Comparison of ENCODE assay signal across 9 mouse cellular contexts in the genomic region with DNA sequence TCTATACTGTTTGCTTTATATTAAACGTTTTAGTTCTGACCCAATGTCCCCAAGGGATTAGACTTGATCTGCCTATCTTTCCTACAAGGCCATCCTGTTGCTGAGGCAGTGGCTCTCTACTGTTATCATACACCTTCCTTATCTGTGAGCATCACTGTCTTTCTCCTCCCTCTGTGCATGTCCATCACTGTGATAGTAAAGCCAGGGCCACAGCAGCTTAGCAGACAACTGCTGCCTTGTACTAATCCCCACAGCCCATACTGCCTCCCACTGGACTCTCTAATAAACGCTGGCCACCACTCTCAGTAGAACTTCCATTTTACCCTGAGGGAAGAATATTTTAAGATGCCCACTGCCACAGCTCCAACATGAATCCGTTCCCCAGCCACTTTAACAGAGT.
DNase-seq lines count a peak whose midpoint lies in the region; ATAC-seq and TF ChIP-seq lines count a peak whose summit lies in the region.
"Had no signal": no experiment of that assay in that cellular context is flagged by ENCODE, and none has a peak within 500 bp of the region (broad histone marks: within the 10 kb centered on the region; RNA-seq: fewer than 3 reads in every experiment).

No protein-coding gene starts in this region.

- peaks cover 0 to 7% of the 10 kb centered on the region in 2 experiments; a peak in 2 of 4 replicates for H3K36me3 ChIP-seq in MEL (ENCODE audit: control insufficient read depth in 1 of 2, insufficient read depth in 2 of 2, low read length in 2 of 2)
- no peaks in the 10 kb centered on the region for H3K36me3 ChIP-seq in forebrain, embryonic 12.5 days (replicated peaks)
- peaks cover 6% of the 10 kb centered on the region; the same call in 1 of the 2 replicates for H3K36me3 ChIP-seq in midbrain, embryonic 10.5 days

- H3K4me1 ChIP-seq in MEL (ENCODE audit: control insufficient read depth in 1 of 2, insufficient read depth in 2 of 2, low read length in 2 of 2), result peaks cover 5 to 15% of the 10 kb centered on the region in 2 experiments
- H3K4me1 ChIP-seq in forebrain, embryonic 12.5 days, result peaks cover 28% of the 10 kb centered on the region
- peaks cover 47% of the 10 kb centered on the region for H3K4me1 ChIP-seq in midbrain, embryonic 10.5 days

- no peak overlapping the region for H3K4me3 ChIP-seq in MEL (ENCODE audit: control insufficient read depth in 1 of 2, insufficient read depth in 1 of 2, low read depth in 2 of 2, low read length in 2 of 2)
- no peak overlapping the region for H3K4me3 ChIP-seq in forebrain, embryonic 12.5 days (replicated peaks)
- H3K4me3 ChIP-seq in midbrain, embryonic 10.5 days, result no peak overlapping the region
- H3K4me3 ChIP-seq: erythroblast, embryonic 14.5 days had no signal

- H3K9me3 ChIP-seq in MEL (replicated peaks; ENCODE audit: insufficient read depth, low read length), result no peaks in the 10 kb centered on the region
- H3K9me3 ChIP-seq in forebrain, embryonic 12.5 days, result no peaks in the 10 kb centered on the region
- no peaks in the 10 kb centered on the region for H3K9me3 ChIP-seq in midbrain, embryonic 10.5 days (replicated peaks)

- no peak for TF ChIP-seq POLR2A in MEL (IDR thresholded peaks at IDR 0.05; ENCODE audit: control insufficient read depth in 1 of 2, insufficient read depth in 1 of 2, low read depth in 1 of 2, low read length in 2 of 2, poor library complexity in 1 of 2)

- H3K4me2 ChIP-seq in forebrain, embryonic 12.5 days, result no peak overlapping the region

- no peak for DNase-seq in cerebellum, adult 11 months
- DNase-seq in MEL (ENCODE audit: low read depth, low spot score), result peak; percentile 35
- peak; percentile 35 for DNase-seq in midbrain, embryonic 10.5 days (ENCODE audit: low spot score)
- no peak for DNase-seq in urinary bladder, postnatal 36 days (ENCODE audit: low spot score in 2 of 2)

- peak; percentile 55 for TF ChIP-seq RAD21 in MEL (IDR thresholded peaks at IDR 0.05; ENCODE audit: low read depth, low read length)

- 0 out of 4 replicates have a peak, but pooled peaks of 1 of the 2 experiments have one; percentile 21 for TF ChIP-seq EP300 in MEL (IDR thresholded peaks at IDR 0.05; ENCODE audit: low read depth in 1 of 2, low read length in 2 of 2)

- peak; percentile 65; the same call in 1 of the 2 replicates for ATAC-seq in cerebellum, adult (ENCODE audit: insufficient number of reproducible peaks, low FRiP score, low TSS enrichment)
- ATAC-seq in forebrain, embryonic 12.5 days (ENCODE audit: low FRiP score), result peak; percentile 73
- ATAC-seq in megakaryocyte, adult 5-6 weeks (ENCODE audit: poor library complexity, severe bottlenecking), result no peak
- no peak for ATAC-seq in activated CD4-positive, CD25-positive, alpha-beta regulatory T cell, adult 4 months

- TF ChIP-seq CTCF in MEL (IDR thresholded peaks at IDR 0.05 in 2 of 3, conservative IDR thresholded peaks at IDR 0.05 in 1 of 3; ENCODE audit: control insufficient read depth in 1 of 3, insufficient read depth in 1 of 3, low read depth in 2 of 3, low read length in 3 of 3, poor library complexity in 1 of 3, severe bottlenecking in 1 of 3), result peak; percentile 4 to 54 (median 27); a peak in 3 of 6 replicates

- 47% methylated on average over 3 of the region's 3 CpGs for WGBS in forebrain, embryonic 12.5 days
- WGBS in midbrain, embryonic 10.5 days, result 63% methylated on average over 3 of the region's 3 CpGs

- no peak overlapping the region for H3K9ac ChIP-seq in MEL (ENCODE audit: control insufficient read depth, low read depth, low read length, poor library complexity, severe bottlenecking)
- H3K9ac ChIP-seq in forebrain, embryonic 12.5 days, result no peak overlapping the region

- no peaks in the 10 kb centered on the region for H3K27me3 ChIP-seq in MEL (ENCODE audit: control insufficient read depth in 1 of 2, insufficient read depth in 2 of 2, low read length in 2 of 2)
- no peaks in the 10 kb centered on the region for H3K27me3 ChIP-seq in forebrain, embryonic 12.5 days
- no peaks in the 10 kb centered on the region for H3K27me3 ChIP-seq in midbrain, embryonic 10.5 days (ENCODE audit: low read depth, poor library complexity, severe bottlenecking)

- no peaks in the 10 kb centered on the region for H3K79me2 ChIP-seq in MEL (ENCODE audit: control insufficient read depth, insufficient read depth, low read length, poor library complexity)

- H3K27ac ChIP-seq in MEL (ENCODE audit: control insufficient read depth, low read depth, low read length), result no peak overlapping the region
- H3K27ac ChIP-seq in forebrain, embryonic 12.5 days, result no peak overlapping the region
- H3K27ac ChIP-seq in midbrain, embryonic 10.5 days (replicated peaks), result peak overlapping the region; percentile 73

TF ChIP-seq in MEL, 35 proteins besides CTCF, POLR2A, EP300 and RAD21:
- peak; percentile 45 for TF ChIP-seq SMC3 (IDR thresholded peaks at IDR 0.05; ENCODE audit: low read depth, low read length)
- no peak for TF ChIP-seq MYB (IDR thresholded peaks at IDR 0.05; ENCODE audit: low read depth, low read length)
- peak; percentile 55 for TF ChIP-seq GATA1 (IDR thresholded peaks at IDR 0.05; ENCODE audit: low read depth, low read length)
- 0 out of 2 replicates have a peak, but pooled peaks have one; percentile 30 for TF ChIP-seq ZC3H11A (IDR thresholded peaks at IDR 0.05; ENCODE audit: low read depth, low read length)

Comparison
In these comparisons a context has a peak if more than half of its experiments do, and no peak if none do; other contexts are left out.
1. ATAC-seq: peak in cerebellum, adult (single experiment) and forebrain, embryonic 12.5 days (single experiment); none in megakaryocyte, adult 5-6 weeks (single experiment) and activated CD4-positive, CD25-positive, alpha-beta regulatory T cell, adult 4 months (single experiment).
2. DNase-seq: peak in MEL (single experiment) and midbrain, embryonic 10.5 days (single experiment); none in cerebellum, adult 11 months (single experiment) and urinary bladder, postnatal 36 days (0 of 2).